In genomic region chr11:31999716-32000115, GRCm38 (mm10) we compare ENCODE assay signal across 12 mouse cellular contexts. TPM values are rescaled to one million over a fixed set of nuclear protein-coding genes. Genes with fewer than 3 reads are reported as not detected.
DNase-seq lines count a peak whose midpoint lies in the region; ATAC-seq and TF ChIP-seq lines count a peak whose summit lies in the region.
"Had no signal": no experiment of that assay in that cellular context is flagged by ENCODE, and none has a peak within 500 bp of the region (broad histone marks: within the 10 kb centered on the region; RNA-seq: fewer than 3 reads in every experiment).

No protein-coding gene starts in this region.

- H3K27ac ChIP-seq in layer of hippocampus, adult 2 months = peak overlapping the region; percentile 98
- no peak overlapping the region for H3K27ac ChIP-seq in limb, embryonic 13.5 days
- H3K27ac ChIP-seq: macrophage had no signal

- intact Hi-C loops in left cerebral cortex, postnatal 25 days (cut with DNase I) = loop anchor here (1.0 to 10.0 kb wide), 4 partner anchors 61 to 325 kb away; no protein-coding TSS in a partner anchor

- no peaks in the 10 kb centered on the region for H3K9me3 ChIP-seq in limb, embryonic 13.5 days
- H3K9me3 ChIP-seq: G1E had no signal

- H3K36me3 ChIP-seq in limb, embryonic 13.5 days = no peaks in the 10 kb centered on the region
- H3K36me3 ChIP-seq: G1E had no signal

- H3K27me3 ChIP-seq in limb, embryonic 13.5 days = peaks cover 14% of the 10 kb centered on the region

- no peak overlapping the region for H3K9ac ChIP-seq in limb, embryonic 13.5 days

- H3K4me2 ChIP-seq in limb, embryonic 13.5 days (replicated peaks) = peak overlapping the region; percentile 63

- peak overlapping the region; percentile 72 for H3K4me3 ChIP-seq in layer of hippocampus, adult 2 months
- no peak overlapping the region for H3K4me3 ChIP-seq in limb, embryonic 13.5 days

- no peak for DNase-seq in layer of hippocampus, adult 2 months (ENCODE audit: low spot score in 2 of 2)
- no peak for DNase-seq in layer of hippocampus, postnatal 36 days
- peak; percentile 86 for DNase-seq in thymus, postnatal 0 days (ENCODE audit: low spot score)
- no peak for DNase-seq in right cerebral cortex, adult 2 months (ENCODE audit: low spot score in 2 of 2)
- no peak for DNase-seq in spleen, postnatal 4 days (ENCODE audit: low spot score in 2 of 2)
- DNase-seq in left cerebral cortex, postnatal 25 days (ENCODE audit: low spot score in 2 of 2) = no peak

- peak; percentile 57 for ATAC-seq in activated CD4-positive, CD25-positive, alpha-beta regulatory T cell, adult 4 months
- no peak for ATAC-seq in limb, embryonic 13.5 days (ENCODE audit: low FRiP score, low read depth)

- WGBS in limb, embryonic 13.5 days = 37% methylated on average over 2 of the region's 2 CpGs

- TF ChIP-seq CTCF in layer of hippocampus, adult 2 months (conservative IDR thresholded peaks at IDR 0.05) = no peak

- H3K4me1 ChIP-seq in limb, embryonic 13.5 days = peaks cover 34% of the 10 kb centered on the region

RNA-seq across cellular contexts. Expression of gene Nsg2, which starts 0.5 kb away (rescaled TPM):
- 100 to 1,000 TPM; 662 to 700 TPM for total RNA-seq in layer of hippocampus, adult 2 months (2021)
- 100 to 1,000 TPM; 660 to 690 TPM for total RNA-seq in layer of hippocampus, postnatal 36 days (2021)
- 10 to 100 TPM; 65.0 to 90.0 TPM for polyA plus RNA-seq in activated CD4-positive, CD25-positive, alpha-beta regulatory T cell, adult 4 months (2017; shearing (Covaris generic))
- 7.6 and 7.9 TPM in 2 replicates for polyA plus RNA-seq in limb, embryonic 13.5 days (2015; fragmentation: Nextera tagmentation; extraction: Ambion mirVana)
- polyA plus RNA-seq in thymus, postnatal 0 days (2015; fragmentation: Nextera tagmentation; extraction: Ambion mirVana) = 129 and 138 TPM in 2 replicates
- 100 to 1,000 TPM; 662 to 666 TPM for total RNA-seq in left cerebral cortex, postnatal 25 days (2021)
- polyA plus RNA-seq: G1E, macrophage had no signal

RNA-seq across cellular contexts. Expression of gene 4930524B15Rik, which starts 34.3 kb away (rescaled TPM):
- total RNA-seq in layer of hippocampus, adult 2 months (2021) = not detected
- total RNA-seq in layer of hippocampus, postnatal 36 days (2021) = not detected
- polyA plus RNA-seq in activated CD4-positive, CD25-positive, alpha-beta regulatory T cell, adult 4 months (2017; shearing (Covaris generic)) = not detected
- 0.23 and 0.40 TPM in 2 replicates for polyA plus RNA-seq in limb, embryonic 13.5 days (2015; fragmentation: Nextera tagmentation; extraction: Ambion mirVana)
- 0.09 TPM in 1 of 2 replicates, not detected in the other for polyA plus RNA-seq in thymus, postnatal 0 days (2015; fragmentation: Nextera tagmentation; extraction: Ambion mirVana)
- total RNA-seq in left cerebral cortex, postnatal 25 days (2021) = not detected
- total RNA-seq: adrenal gland, adult 8-10 months; G1E; liver, adult 2 months had no signal
- polyA plus RNA-seq: G1E; liver, adult 2 months; macrophage had no signal
